Mouse (Mus musculus): ENCODE measurements around the gene Ski.
A peak's percentile ranks its signal among the peaks of the same experiment; 100 is the strongest.

Gene Ski

DNA sequence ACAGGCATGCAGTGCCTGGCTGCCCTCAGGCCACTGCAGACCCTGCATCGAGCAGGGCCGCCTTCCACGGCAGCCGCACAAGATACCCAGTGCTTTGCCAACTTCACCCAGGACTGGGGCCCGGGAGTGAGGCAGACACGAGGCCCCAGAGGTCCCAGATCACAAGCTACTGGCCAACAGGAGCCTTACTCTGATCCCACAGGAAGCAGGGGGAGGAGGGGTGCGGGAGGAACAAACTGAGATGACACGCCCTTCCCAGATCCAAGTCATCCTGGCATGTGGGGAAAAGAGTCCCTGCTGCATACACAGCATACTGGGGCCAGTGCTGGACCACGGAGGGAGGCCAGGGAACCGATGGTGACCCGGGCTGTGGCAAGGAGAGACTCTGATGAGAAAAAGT is 67.4 kb downstream of the Ski start:
- DNase-seq (ENCODE audit: extremely low read depth, insufficient read length, low spot score) = peak; percentile 69

DNA sequence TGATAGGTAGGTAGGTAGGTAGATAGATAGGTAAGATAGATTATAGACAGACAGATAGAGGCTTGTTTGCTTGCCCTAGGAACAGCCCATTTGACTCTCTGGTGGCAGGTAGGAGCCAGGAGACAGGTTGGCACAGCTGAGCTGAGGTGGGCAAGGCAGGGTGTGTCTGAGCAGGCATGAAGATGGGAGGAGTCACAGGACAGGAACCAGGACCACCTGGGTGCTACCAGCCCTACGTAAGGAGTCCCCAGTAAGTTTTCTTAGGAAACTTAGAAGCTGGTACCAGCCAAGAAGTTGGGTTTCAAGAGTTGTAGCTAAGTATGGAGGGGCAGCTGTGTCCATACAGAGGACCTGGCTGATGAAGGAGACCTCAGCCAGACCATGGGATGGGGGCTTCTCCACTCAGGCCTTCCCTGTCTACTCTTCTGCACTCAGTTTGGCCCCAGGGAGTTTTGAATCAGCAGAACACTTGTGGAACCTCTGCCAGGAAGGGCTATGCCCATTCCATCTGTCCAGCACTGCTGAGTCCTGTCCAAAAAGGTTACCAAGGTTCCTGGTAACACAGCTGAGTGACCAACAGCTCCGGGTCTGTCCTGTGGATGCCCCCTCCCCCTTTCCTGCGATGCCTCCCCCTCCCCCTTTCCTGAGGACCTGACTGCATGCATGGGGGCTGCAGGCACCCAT is 68.9 kb downstream of the Ski start:
- no peak for DNase-seq (ENCODE audit: extremely low read depth, insufficient read length, low spot score)

DNA sequence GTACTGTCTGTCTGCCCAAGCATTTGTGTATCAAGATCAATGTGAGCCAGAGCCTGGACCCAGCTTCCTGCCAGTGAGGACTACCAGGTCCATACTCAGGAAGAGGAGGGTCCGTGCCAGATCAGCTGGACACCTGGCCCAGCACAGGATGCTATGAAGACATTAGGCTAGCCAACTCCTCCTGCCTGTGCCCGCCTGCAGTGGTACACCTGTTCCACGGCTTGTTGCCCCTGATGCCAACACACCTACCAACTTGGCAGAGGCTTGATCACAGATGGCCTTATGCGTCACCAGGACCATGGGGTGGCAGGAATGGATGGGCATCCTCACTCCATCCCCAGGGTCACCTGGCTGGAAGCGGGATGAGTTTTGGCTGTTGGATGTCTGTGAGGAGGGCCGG is 69.9 kb downstream of the Ski start:
- no peak for DNase-seq (ENCODE audit: extremely low read depth, insufficient read length, low spot score)

DNA sequence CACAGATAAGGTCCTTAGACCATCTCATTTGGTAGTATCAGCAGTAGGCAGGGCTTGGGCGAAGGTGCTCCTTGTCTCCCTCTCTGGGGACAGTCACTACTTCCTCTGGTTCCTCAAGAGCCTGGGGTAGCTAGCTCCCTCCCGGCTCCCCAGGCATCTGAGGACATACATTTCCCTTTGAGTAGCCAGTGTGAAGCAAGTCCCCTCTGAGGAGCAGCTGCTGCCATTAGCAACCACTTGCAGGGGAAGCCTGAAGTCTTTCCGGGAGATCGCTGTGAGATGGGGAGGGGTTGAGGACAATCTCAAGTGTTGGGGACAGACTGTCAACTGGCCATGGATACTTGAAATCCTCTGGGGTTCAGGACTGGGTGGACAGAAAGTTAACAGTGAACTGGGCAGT is 70.5 kb downstream of the Ski start:
- DNase-seq (ENCODE audit: extremely low read depth, insufficient read length, low spot score) = no peak

DNA sequence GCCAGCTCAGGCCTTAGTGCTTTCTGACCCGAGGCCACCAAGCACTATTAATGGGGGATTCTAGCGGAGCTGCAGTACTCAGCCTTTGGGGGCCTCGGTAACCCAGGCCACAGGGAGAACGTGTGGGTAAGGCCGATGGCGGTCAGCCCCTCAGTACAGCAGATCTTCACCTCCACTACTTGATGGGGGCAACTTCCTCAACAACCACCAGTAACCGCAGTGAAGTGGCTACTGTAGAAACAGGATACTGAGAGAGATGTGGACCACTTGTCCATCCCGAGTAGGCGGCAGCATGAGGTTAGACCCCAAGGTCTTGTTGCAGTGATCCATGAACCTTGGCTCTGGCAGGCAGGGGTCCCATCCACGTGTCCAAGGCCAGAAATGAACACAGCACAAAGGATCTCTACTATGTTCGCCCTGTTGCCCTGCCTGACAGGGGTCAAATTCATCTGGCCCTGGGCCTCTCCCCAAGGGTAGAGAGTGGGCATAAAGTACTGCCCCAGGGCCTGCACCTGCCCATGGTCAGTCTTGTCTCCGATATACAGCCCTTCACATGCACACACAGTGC is 71.1 kb downstream of the Ski start:
- no peak for DNase-seq (ENCODE audit: extremely low read depth, insufficient read length, low spot score)

DNA sequence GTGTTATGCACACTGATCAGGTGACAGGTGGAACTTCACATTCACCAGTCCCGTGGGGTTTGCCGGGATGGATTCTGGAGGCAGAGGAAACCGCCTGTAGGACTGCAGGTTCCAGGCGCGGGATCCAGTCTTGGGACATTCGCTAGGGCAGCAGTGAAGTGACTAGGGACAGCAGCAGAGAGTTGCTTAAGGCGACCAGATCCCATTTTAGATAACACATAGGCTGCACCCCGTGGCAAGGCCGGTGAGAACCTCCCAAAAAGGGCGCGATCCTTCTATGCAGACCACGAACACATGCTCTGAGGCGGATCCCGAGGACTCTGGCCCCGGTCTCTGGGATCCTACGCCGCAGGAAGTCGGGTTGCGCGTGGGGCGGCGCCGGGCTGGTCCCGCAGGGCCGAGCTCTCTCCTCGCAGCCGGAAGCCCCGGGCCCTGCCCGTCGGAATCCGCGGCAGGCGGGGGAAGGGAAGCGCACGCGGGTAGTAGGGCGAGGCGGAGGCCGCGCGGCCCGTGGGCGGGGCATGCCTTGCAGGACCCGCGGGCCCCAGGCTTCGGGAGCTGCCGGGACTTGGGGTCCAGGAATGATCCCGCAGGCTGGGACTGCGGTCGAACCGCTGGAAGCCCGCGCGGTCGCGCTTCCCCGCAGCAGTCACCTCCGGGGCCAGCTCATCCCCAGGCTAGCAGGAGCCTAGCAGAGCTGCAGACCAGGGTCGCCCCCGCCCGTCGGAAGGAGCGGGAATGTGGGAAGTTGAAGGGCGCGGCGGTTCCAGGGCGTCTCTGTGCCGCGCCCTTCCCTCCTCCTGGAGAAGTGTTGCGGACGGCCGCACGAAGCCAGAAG is 71.9 kb downstream of the Ski start:
- peak; percentile 82 for DNase-seq (ENCODE audit: extremely low read depth, insufficient read length, low spot score)

DNA sequence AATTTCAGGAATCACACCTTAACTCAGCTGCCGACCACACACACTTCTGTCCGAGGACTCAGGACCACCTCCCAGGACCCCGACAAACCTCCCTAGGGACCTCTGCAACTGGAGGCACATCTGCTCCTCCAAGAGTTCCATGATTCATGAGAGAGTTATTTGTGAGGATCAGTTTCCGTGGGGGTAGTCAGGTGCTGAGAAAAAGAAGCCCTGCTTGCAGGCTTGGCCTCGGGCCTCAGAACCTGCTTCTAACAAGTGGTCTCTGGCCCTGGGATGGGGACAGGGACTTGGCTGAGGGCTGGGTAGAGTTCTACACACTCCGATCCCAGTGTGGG is 72.5 kb downstream of the Ski start:
- DNase-seq (ENCODE audit: extremely low read depth, insufficient read length, low spot score) = peak; percentile 58

DNA sequence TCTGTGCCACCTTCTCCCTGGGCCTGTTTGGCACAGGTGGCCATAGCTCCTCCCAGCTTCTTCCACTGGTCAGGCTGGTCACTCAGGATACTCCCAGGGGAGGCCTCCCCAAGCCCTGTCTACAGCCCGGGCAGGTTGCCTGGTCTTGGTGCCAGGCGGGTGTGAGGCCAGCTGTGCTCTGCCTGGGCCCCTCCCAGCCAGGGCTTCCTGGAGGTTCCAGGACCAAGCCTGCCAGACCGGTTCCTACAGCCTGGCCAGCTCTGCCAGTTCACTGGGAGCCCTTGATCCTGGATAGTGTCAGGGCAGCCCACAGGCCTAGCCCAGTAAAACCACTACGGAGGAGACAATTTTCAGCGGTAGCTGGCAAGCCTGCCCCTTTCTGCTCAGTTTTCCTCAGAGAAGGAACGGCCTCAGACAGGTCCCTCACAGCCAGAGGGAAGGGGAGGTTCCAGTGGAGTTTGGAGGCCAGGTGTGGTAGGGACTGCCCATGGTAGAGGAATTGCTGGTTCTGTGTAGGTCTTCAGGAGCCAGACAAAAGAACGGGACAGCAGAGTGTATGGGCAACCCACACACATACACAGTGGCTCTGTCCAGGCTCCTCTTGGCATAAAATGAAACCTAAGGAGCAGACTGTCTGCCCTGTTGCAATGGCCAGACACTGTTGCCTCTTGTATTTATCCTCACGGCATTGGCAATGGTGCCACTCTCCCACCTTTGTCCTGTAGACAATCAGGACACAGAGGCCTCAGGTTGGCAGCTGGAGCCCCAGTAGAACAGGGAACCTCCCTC is 73.3 kb downstream of the Ski start:
- DNase-seq (ENCODE audit: extremely low read depth, insufficient read length, low spot score) = peak; percentile 89

DNA sequence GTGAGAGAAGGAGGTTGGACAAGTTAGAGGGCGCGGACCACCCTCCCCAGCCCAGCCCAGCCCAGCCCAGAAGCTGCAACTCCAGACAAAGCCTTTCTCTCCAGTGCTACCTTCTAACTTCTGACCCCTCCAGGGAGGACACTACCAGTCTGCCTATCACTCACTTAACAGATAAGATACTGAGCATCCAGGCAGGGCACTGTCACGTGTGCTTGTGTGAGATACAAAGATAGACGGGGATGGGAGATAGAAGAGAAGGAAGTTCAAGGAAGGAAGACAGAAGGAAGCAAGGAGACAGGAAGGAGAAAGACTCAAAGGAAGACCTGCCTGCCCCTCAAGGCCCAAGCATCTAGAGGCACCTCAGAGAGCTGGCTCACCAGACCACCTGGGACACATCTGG is 73.9 kb downstream of the Ski start:
- DNase-seq (ENCODE audit: extremely low read depth, insufficient read length, low spot score) = no peak

DNA sequence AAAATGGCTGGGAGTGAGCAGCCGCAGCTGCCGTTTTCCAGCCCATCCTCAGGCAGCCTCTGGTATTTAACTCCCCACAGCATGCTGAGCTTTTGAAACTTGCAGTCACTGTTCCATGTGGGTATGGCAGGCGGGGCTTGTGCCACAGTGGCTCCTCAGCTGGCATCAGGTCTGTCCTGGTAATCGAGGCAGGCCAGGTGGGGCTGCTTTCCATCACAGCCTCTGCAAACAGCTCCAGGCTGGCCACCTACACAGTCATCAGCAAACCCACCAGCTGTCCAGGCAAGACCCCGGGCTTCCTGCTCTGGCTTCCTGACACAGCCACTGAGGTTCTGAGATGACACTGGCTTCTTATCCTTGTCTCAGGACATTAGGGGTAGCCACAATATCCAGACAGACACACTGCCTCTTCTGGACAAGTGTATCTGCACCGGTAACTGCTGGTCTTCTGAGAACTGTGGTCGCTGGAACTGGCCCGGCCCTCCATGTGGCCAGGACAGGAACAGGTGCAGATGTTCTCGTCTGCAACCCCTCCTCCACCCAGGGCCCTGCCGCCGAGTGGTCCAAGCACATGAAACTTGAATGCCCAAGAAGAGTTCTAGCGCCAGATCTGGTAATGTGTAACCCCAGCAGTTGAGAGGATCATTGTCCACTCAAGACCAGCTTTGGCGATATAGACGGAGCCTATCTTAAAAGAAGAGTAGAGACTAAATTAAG is 76.1 kb downstream of the Ski start:
- DNase-seq (ENCODE audit: extremely low read depth, insufficient read length, low spot score) = no peak

DNA sequence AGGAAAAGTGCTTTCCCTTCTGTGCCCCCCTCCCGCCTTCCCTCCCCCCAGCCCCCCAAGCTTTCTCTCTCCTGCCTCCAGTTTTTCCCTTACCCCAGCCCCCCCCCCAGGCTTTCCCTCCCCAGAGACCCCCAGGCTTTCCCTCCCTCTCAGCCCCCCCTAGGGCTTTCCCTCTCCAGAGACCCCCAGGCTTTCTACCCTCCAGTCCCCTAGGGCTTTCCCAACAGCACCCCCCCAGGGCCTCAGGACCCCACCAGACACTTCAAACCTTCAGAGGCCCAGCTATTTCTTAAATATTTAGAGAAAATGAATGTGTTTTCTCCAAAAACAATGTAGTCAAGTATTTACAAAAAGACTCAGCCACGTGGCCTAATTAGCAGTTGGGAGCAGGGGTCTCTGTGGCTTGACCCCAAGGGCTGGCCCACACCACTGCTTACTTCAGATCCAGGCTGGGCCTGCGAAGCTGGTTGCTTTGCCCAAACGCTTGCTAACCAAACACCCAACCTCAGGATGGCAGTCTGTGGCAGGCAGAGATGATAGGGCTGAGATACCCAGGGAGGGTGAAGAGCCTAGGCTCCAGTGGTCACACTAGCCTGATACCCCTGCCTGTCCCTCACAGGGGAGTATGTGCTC is 77.7 kb downstream of the Ski start:
- no peak for DNase-seq (ENCODE audit: extremely low read depth, insufficient read length, low spot score)

DNA sequence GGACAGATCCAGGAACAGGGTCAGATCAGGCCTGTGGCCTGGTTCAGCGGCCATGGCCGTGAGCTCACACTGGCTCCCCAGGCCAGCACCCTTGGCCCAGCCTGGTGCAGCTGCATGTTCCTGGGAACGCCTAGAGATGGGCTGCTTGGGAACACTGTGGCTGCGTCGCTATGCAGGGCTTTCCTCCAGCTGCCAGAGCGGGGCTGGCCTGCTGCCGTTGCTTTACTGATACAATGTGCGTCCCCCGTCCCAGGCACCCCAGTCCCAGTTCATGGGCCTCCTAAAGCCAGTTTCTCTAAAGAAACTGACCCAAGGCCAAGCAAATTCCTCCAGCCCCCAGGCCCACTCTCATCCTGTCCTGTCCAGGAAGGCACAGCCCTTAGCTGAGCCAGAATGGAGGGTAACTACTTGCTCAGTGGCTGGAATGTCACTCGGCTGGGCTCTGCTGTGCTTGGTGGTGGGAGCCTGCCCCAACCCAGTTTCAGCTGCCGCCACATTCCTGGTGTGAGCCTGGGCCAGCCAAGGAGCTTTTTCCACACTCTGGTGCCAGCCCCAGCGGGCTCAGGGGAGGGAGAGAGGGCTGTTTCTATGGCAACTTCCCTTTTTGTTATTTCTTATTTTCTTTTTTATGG is 78.4 kb downstream of the Ski start:
- DNase-seq (ENCODE audit: extremely low read depth, insufficient read length, low spot score) = no peak

DNA sequence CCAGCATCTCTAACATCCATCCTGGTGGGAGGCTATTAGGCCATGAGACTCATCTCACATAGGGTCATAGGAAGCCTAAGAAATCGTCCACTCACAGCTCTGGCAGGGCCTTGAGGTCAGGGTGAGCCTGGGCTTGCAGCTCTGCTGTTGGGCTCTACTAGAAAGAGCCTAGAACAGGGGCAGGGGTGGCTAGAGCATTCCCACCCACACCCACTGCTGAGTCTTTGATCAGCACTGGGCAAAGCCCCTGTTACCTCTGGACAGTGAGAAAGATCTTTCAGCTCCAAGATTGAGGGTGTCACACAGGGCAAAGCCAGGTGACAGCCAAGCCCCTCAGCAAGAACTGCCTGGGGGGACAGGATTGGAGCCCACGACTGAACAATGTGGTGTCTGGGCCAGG is 79.0 kb downstream of the Ski start:
- DNase-seq (ENCODE audit: extremely low read depth, insufficient read length, low spot score) = no peak

DNA sequence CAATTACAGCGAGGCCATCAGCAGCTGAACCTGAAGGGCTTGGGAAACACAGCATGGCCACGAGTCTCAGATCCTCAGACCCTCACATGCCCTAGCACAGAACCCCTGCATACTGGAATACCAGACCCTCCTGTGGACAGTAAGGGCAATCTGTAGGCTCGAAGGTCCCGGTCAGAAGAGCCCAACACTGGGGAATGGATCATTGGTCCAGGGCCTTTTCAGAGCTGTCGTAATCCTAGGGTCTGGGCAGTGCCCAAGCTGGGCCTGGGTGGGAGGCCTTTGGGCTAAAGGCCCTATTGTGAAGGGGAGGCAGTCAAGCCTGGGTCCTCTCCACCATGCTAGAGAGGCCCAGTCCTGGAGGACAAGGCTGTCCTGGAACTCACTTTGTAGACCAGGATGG is 79.6 kb downstream of the Ski start:
- no peak for DNase-seq (ENCODE audit: extremely low read depth, insufficient read length, low spot score)

DNA sequence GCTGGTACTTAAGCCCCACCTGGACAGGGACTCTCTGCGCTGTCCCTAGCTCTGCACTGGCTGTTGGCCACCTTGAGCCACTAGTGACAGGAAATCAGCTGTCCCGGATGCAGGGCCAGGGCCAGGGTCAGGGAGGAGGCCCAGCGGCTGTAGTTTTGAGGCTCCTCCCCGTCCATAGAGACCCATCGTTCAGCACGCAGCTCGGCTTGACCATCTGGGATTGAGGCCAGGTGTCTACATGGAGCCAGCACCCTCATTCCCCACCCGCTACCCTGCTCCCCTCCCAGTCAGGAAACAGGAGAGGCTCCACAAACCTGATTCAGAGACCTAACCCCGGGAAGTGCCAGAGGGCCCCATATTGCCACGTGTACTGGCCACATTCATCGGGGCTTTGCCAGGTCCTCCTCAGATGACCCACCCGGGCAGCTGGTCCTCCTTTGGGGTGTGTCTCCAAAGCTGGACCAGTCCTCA is 81.6 kb downstream of the Ski start:
- DNase-seq (ENCODE audit: extremely low read depth, insufficient read length, low spot score) = peak; percentile 85

DNA sequence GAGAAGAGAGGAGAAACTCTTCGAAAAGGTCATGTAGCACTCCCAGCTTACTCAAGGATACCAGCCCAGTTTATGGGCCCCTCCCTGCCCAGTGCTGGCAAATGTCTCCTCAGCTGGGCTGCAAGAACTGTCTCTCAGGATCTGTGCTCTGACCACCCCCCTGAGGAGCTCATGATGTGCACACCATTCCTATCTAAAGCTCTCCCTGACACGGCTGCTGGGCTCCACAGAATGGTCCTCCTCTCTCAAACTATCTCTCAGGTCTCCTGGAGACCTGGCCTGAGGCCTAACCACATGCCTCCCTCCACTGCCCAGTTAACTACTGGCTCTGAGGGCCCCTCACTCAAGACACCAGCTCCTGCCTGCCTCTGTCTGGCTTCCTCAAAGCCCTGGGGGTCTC is 82.2 kb downstream of the Ski start:
- DNase-seq (ENCODE audit: extremely low read depth, insufficient read length, low spot score) = no peak

DNA sequence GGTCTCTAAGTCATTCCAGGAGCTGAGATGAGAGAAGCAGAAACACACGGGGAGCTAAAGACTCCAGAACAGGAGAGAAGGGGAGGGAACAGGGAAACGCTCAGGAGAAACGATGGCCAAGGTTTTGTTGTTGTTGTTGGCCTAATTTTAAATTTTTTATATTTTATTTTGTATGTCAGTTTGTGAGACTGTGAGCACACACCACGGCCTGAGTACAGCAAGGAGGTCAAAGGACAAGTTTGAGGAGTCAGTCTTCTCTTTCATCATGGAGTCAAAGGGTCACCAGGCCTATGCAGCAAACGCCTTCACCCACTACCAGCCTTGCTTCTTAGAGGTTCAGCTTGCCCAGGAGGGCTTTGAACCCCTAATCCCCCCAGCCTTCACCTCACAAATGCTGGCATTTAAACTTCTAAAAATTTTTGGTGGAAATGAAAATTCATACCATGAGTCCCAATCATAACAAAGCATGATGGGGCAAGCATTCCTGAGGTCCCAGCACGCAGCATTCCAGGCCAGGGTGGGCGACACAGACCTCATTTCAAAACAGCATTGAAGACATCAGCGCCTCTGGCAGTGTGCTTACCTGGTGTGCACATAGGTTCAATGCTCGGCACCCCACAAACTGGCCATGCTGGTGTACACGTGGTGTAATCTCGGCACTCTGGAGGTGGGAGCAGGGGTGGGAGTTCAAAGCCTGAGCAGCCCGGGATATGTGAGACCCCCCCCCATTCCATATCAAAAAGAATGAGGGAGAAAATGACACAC is 82.9 kb downstream of the Ski start:
- no peak for DNase-seq (ENCODE audit: extremely low read depth, insufficient read length, low spot score)

DNA sequence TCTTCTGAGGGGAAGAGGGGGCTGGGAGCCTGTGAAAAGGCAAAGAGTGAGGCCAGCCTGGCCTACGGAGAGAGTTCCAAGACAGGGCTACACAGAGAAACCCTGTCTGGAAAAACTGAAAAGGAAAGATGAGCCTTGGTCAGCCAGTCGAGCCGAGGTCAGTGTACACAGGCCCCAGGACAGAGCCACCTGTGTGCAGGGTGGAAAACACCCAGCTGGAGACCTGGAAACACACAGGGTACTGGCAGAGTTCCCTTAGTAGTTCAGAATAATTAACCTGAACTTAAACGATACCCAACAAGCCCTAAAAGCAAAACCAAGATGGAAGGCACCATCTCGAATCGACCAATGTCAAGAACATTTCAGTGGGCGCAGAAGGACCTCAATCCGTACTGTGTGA is 83.9 kb downstream of the Ski start:
- no peak for DNase-seq (ENCODE audit: extremely low read depth, insufficient read length, low spot score)

DNA sequence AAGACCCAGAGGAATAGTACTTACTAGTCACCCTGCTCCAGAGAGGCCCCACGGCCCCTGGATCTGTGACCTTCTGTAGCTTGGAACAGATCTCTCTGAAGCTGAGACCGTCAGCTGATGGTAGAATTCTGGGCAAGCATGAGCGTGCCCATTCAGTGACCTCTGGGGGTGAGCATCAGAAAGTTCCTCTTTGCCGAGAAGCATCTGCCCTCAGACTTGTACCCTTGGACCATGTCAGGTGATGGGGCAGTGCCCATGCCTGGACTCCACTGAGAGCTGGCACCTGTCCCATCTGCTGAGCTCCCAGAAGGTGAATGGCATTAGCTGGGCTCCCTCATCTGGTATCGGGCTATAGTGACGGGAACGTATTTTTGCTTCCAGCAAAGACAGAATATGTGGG is 84.5 kb downstream of the Ski start:
- DNase-seq (ENCODE audit: extremely low read depth, insufficient read length, low spot score) = no peak

All from 3134 (cell line).